Mouse (Mus musculus): ENCODE results near the gene Bcam. TPM values are rescaled to one million over a fixed set of nuclear protein-coding genes. Genes with fewer than 3 reads are reported as not detected.

Bcam gene
- 25.1 and 27.9 TPM in 2 replicates for polyA plus RNA-seq (2012; rRNA removed; ENCODE audit: low replicate concordance)

DNA sequence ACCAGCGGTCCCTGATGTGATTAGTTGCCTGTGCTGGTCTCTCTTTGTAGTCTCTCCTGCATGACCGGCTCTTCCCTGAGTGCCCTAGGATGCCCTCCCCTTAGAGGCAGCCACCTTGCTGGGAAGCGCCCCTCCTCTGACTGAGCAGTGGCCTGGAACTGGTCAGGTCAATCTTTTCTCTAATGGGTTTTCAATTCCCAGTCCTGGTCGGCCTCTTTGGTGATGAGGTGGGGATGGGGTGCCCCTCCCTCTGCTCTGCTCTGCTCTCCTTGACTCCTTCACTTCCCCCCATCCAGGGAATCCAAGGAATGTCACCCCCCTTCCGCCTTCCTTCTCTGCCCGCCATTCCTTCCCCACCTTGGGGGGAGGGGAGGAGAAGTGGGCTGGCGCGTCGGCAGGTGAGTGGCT lies at the start of gene Bcam:
Bcam (minus strand) TSS at position 33 of the 408 bp plus-strand sequence.

DNA sequence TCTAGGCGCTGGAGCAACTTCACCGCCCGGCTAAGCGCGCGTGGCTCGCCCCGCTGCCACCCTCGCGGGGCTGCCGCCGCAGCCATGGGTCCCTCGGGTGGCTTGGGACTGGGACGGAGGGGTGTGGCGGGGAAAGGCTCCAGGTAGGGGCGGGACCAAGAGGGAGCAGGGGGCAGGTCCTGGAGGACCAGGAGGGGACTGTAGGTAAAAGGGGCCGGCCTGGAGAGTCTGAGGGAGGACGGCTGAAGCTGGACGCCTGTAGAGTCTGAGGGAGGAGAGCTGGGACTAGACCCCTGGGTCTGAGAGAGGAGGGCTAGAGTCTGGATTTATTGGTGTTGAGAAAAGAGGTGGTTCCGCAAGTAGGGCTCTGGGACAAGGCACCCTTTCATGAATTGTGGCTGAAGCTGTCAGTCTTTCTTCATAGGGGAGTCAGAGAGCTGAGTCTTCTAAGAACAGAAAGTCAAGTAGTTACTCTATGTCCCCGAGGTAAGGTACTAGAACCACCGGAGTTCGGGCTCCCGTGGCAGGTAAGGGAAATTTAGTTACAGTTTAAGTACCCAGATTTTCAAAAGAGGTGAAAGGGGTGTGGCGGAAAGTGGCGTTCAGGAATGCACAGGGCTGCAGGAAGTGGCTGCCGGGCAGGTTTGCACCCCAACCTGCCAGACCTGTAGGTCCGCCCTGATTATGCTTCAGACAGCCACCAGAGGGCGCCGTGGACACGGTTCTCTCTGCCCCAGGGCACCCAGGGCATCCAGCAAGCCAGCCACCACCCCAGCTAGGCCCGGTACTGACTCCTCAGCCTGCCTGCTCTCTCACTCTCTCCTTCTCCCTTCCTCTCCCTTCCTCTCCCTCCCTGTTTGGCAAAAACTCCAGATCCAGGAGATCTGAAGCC lies 26.1 kb upstream of the Bcam start, which contains the start of gene Cblc:
Cblc (minus strand) TSS at position 113 of the 892 bp plus-strand sequence.

DNA sequence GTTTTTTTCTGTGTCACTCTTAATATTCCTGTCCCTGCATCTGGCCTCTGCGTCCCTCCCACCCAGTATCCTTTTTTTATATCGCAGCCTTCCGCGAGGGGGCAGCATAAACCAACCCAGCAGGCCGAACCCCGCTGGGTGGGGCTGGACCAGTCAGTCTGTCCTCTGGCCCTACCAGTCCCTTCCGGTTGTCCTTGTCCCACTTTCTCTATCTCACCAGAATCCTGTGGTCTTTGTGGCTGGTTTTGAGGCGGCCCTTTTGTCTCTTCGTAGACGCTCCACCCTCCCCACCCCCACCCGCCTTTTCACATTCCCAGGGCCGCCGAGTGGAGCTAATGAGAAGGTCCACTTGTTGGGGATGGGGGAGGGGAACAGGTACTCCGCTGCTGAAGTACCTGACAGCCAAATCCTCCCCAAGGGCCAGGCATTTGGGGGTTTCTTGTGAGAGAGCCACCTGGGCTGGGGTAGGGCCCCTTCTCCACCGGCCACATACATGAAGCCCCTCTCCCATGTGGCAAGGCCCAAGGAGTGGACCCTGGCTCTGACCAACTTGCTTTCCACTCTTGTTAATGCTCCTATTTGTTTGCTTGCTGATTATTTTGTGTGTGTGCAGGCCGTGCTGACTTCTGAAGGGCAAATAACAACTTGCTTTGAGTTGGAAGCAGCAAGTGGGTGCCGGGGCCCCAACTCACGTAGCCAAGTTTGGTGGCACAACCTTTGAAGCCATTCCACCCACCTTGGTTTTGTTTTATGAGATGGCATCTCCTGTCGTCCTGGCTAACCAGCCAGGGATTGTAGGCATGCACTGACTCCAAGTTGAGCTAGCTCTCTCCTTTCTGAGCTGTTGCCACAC lies 20.4 kb downstream of the Bcam start, which contains the start of gene Nectin2:
Nectin2 (minus strand) TSS at position 267 of the 853 bp plus-strand sequence.

DNA sequence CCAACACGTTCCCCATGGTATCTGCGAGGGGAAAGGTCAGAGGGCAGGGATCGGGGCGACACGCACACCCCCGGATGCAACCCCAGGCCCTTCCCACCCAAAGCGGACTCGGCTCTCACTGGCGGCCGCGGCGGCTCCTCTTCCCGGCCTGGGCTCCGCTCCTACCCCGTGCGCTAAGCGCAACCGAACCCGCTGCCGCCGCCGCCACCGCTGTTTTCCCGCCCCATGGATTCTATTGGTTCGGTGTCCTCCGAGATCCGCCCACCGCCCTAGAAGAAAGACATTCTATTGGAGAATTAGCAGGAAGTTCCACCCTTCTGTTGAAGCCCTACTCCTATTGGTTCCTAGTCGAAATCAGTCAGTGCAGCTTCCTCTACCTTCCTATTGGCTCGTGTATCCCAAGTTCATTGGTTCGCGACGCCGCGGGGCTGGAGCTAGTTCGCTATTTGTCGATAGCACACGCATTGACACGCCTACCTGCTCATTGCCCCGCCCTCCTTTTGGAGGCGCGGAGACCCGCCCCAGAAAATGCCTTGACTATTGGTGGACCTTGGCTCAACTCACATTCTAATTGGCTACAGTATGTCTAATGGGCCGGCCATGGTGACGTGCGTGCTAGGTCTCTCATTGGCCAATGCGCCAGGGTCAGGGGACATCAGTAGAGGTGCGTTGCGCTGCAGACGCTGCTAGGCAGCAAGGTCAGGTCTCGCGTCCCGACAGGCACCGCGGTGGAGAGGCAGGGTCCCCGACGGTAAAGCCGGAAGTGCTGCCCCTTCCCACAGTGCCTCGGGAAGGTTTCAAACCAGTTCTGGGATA lies 55.4 kb downstream of the Bcam start, which contains the start of gene Tomm40:
Tomm40 (minus strand) TSS at position 200 of the 816 bp plus-strand sequence.

Other genes with a start within 250 kb of the Bcam start
- 99.5 and 166 TPM in 2 replicates for gene Ppp1r37, start 207.9 kb downstream of the Bcam start, polyA plus RNA-seq (2012; rRNA removed; ENCODE audit: low replicate concordance)
- 3.9 and 4.8 TPM in 2 replicates for gene Zfp296, start 193.7 kb downstream of the Bcam start, polyA plus RNA-seq (2012; rRNA removed; ENCODE audit: low replicate concordance)
- 94.7 and 164 TPM in 2 replicates for gene Gemin7, start 193.4 kb downstream of the Bcam start, polyA plus RNA-seq (2012; rRNA removed; ENCODE audit: low replicate concordance)
- 168 and 347 TPM in 2 replicates for gene Clasrp, start 166.5 kb downstream of the Bcam start, polyA plus RNA-seq (2012; rRNA removed; ENCODE audit: low replicate concordance)
- gene Relb, start 141.6 kb downstream of the Bcam start, polyA plus RNA-seq (2012; rRNA removed; ENCODE audit: low replicate concordance), result 41.9 and 115 TPM in 2 replicates
- 104 and 143 TPM in 2 replicates for gene Clptm1, start 106.0 kb downstream of the Bcam start, polyA plus RNA-seq (2012; rRNA removed; ENCODE audit: low replicate concordance)
- gene Apoc2, start 93.1 kb downstream of the Bcam start, polyA plus RNA-seq (2012; rRNA removed; ENCODE audit: low replicate concordance), result 950 and 3,249 TPM in 2 replicates
- gene Gm44805, start 89.6 kb downstream of the Bcam start, polyA plus RNA-seq (2012; rRNA removed; ENCODE audit: low replicate concordance), result 1.4 TPM in 1 of 2 replicates, not detected in the other
- 0.36 and 1.9 TPM in 2 replicates for gene Apoc4, start 89.5 kb downstream of the Bcam start, polyA plus RNA-seq (2012; rRNA removed; ENCODE audit: low replicate concordance)
- 0.72 and 1.2 TPM in 2 replicates for gene Apoc1, start 78.4 kb downstream of the Bcam start, polyA plus RNA-seq (2012; rRNA removed; ENCODE audit: low replicate concordance)
- gene Apoe, start 71.8 kb downstream of the Bcam start, polyA plus RNA-seq (2012; rRNA removed; ENCODE audit: low replicate concordance), result 286 and 462 TPM in 2 replicates
- gene Tomm40, start 55.6 kb downstream of the Bcam start, polyA plus RNA-seq (2012; rRNA removed; ENCODE audit: low replicate concordance), result 95.8 and 122 TPM in 2 replicates
- gene Nectin2, start 20.5 kb downstream of the Bcam start, polyA plus RNA-seq (2012; rRNA removed; ENCODE audit: low replicate concordance), result 232 and 247 TPM in 2 replicates
- 94.7 and 149 TPM in 2 replicates for gene Cblc, start 25.8 kb upstream of the Bcam start, polyA plus RNA-seq (2012; rRNA removed; ENCODE audit: low replicate concordance)
- 202 and 317 TPM in 2 replicates for gene Bcl3, start 51.8 kb upstream of the Bcam start, polyA plus RNA-seq (2012; rRNA removed; ENCODE audit: low replicate concordance)
- 0.44 TPM in 1 of 2 replicates, not detected in the other for gene Gm19345, start 81.0 kb upstream of the Bcam start, polyA plus RNA-seq (2012; rRNA removed; ENCODE audit: low replicate concordance)
- 0.20 and 0.71 TPM in 2 replicates for gene Ceacam16, start 90.3 kb upstream of the Bcam start, polyA plus RNA-seq (2012; rRNA removed; ENCODE audit: low replicate concordance)
- gene Ceacam19, start 116.9 kb upstream of the Bcam start, polyA plus RNA-seq (2012; rRNA removed; ENCODE audit: low replicate concordance), result 0.05 TPM in 1 of 2 replicates, not detected in the other
- 7.0 TPM in 2 replicates for gene Pvr, start 150.1 kb upstream of the Bcam start, polyA plus RNA-seq (2012; rRNA removed; ENCODE audit: low replicate concordance)
- 125 and 289 TPM in 2 replicates for gene Igsf23, start 179.7 kb upstream of the Bcam start, polyA plus RNA-seq (2012; rRNA removed; ENCODE audit: low replicate concordance)
- gene Ceacam20, start 194.4 kb upstream of the Bcam start, polyA plus RNA-seq (2012; rRNA removed; ENCODE audit: low replicate concordance), result 19.7 and 71.0 TPM in 2 replicates
- 1.9 and 2.2 TPM in 2 replicates for gene Nlrp9b, start 220.4 kb upstream of the Bcam start, polyA plus RNA-seq (2012; rRNA removed; ENCODE audit: low replicate concordance)

Data from duodenum, adult 2 months (tissue).